Mouse (Mus musculus): ENCODE data around the gene Ddx20.

GRCm38 (mm10) chr3:105714820-105715167 lies 27.4 kb upstream of the Ddx20 start:
- no peak for TF ChIP-seq CTCF (IDR thresholded peaks at IDR 0.05; ENCODE audit: extremely low read depth, insufficient read depth, insufficient read length, insufficient replicate concordance)
- no peak for TF ChIP-seq POLR2A (IDR thresholded peaks at IDR 0.05; ENCODE audit: low read depth, low read length)

Measured in spleen, adult 2 months (tissue).